Mouse (Mus musculus) NIH3T3 (cell line): ENCODE results near the gene Npas3.

Source experiments
- DNase-seq: peaks from one replicate; pipeline ENCODE4 v3.0.0-alpha.2; 2012; ENCODE audit warnings: low read depth

Npas3 gene

DNA sequence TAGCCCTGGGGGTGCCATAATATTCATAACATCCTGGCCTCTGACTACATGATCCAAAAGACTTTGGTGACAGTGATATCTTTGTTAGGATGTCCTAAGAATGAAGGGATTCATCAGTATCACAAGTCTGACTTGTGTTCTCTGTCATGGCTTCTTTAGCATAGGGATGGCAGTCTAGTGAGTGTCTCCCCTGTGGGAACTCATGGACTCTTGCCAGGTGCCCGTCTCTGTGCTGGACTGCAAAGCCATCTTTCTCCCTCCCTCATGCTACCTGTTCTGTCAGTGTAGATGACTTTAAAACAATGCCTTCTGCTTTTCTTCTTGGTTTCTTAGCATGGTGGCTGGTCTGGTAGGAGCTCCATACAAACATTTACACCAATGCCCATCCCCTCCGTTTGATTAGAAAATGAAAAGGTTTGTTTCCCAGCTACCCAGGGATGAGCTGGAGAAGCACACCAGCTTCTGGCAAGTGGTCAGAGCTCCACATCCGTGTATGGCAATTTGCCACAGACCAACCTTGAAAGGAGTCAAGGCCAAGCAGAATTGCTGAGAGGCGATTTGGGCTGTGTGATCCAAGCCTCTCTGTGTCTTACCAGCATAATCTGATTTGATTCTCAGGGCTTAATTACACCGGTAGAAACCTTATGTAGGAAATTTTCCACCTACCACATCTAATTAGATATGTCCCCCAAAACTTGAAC lies 616.1 kb downstream of the Npas3 start:
- peak; percentile 25 for DNase-seq

DNA sequence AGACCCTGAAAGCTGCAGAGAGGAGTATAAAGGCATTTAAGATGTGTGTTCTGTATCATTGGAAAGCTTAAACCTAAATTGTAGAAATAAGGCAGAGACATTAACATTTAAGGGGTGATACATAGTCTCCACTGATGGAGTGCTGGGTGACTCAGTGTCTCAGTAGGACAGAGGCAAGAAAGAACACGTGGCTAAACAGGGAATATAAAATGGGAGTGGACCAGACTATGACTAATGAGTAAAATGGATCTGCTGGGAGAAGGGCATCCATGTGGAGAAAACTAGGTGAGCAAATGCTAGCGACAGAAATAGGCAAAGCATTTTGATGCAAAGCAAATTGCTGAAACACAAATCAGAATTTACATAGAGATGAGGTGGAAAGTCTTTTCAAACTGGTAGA lies 617.2 kb downstream of the Npas3 start:
- DNase-seq, result peak; percentile 36

DNA sequence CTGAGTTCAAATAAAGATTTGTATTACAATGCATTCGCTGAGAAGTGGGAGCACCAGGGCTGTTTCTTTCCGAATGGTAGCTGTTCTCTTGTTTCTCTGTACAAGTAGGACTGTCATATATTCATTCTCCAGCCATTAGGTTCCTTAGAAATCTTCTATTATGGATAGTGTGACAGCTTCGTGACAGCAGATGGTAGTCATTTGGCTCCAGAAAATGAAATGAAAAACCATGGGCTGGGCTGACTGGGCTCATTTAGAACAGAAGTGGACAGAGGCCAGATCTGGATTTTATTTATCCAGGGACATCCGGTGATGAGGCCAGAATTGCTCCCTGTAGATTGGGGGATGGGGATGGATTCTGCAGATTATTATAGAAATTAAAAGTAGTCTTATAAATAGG lies 621.5 kb downstream of the Npas3 start:
- DNase-seq, result no peak

DNA sequence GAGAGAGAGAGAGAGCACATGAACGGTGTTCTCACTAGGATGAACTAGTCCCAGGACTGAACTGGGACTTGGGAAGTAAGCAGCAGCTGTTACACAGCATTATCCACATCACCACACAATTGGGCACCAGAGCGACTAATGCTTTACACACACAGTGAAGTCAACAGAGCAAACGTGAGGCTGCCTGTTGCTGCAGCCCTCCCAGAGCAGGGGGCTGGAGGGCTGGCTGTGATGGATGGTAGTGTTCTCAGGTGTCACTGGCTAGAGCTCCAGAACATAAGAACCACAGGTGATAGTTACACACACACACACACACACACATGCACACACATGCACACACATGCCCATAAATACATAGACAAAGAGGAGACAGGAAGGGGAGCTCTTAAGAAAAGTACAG lies 626.7 kb downstream of the Npas3 start:
- DNase-seq, result no peak

DNA sequence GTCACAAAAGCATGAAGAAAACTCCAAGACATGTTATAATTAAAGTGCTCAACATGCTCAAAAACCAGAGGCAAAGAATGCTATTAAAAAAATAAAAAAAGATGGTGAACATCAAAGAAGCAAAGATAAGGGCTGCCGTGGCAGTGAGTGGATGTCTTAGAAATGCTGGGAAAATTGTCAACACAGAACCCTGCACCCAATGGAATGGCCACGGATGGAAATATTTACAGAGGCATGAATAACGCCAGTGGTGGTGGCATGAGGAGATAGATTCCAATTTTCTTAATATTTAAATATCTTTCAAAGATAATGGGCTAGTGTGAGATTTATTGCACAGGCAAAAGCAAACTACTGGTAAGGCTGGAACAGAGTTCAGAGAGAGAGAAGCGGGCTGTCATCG lies 628.2 kb downstream of the Npas3 start:
- no peak for DNase-seq

DNA sequence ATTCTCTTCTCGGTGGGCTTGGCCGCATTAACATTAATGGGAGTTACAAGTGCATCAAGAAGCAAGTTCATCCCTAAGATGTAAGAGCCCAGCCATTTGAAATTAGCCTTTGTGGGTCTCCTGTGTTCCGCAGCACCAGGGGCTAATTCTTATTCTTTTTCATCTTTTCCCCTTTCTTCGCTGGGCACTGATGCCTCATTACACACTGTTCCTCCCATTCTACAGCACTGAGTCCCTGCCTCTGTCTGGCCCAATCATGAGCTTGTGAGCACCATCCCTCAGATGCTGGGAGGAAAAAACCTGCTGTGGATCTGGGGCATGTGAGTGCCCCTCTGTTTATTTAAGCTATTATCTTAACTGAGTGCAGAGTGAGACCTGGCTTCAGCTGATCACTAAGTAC lies 633.2 kb downstream of the Npas3 start:
- DNase-seq, result no peak

DNA sequence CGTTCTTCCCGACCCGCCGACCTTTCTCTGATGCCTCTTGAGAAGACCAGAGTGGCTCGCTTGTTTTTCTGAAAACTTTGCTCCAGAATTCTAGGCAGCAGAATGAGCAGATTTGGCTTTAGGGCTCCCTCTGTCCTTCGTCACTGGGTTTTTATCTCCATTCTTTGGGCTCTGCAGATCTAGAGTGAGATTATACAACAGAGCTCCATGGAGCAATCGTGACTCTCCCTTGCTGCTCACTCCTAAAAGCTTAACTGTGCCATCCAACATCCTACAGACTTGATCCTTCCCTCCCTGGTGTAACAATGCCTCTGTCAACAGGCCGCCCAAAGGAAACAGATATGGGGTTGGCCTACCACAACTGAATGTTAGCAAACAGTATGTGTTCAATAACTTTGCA lies 634.4 kb downstream of the Npas3 start:
- no peak for DNase-seq

DNA sequence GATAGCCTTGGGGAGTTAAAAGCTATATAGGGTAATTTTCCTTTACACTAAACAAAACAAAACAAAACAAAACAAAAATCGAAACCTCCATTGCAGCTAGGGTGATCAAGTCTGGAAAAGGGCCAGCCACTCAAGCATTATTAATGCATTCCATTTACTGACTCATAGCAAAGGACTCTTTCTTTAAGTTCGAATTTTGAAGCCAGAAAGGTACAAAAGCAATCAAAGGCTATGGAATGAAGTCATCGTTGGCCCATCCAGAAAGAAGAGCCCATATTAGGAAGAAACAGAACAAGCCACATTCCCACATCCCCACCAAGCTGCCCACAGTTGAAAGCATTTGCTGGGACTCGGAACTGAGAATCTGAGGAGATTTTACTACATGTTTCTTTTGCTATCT lies 640.1 kb downstream of the Npas3 start:
- DNase-seq, result peak; percentile 74

DNA sequence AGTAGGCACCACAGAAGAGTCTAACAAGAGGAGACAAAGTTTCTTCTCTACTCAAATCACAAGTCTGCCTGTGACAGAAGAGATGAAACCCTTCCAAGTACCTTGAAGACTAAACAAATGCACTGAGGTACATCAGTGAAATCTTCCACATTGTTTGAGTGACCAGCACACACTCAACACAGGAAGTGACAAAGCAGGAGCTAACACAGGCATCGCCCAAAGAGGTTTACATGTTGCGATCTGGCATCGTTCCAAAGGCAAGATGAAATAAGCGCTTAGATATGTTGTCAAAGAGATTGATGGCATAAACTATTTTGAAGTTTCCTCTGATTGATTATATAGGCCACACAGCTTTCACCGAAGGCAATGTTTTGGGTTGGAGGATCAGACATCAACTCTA lies 647.4 kb downstream of the Npas3 start:
- DNase-seq, result peak; percentile 6

DNA sequence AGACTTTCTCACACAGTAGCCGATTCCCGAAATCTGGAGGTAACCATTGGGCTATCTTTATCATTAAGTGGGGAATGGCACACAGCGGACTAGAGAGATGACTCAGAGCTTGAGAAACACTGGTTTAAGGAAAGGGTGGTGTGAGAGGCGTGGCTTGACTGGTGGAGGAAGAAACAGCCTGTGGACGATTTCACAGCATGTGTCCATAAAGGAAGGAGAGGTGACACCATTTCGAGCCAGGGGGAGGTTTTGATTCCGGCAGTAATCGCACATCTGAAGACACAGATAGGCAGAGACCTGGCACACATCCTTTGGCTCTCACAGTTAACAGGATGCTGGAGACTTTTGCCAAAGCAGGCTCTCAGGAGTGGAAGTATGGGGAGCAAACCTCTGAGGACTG lies 660.3 kb downstream of the Npas3 start:
- DNase-seq, result peak; percentile 43

DNA sequence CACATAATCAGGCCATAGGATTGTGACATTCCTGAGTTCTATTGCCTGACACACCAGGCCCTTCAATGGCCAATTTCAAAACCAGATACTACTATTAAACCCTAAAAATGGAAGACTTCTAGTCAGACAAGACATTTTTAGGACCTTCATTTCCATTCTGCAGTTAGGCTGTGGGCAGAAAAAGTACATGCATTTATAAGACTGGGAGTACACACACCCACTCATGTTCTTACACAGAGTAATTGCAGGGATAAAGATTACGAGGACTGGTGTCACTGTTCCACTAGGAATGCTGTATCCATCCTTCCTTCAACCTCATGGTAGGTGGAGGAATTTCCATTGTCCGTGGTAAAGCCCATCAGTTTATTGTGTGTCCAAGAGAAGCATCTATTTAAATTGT lies 661.7 kb downstream of the Npas3 start:
- DNase-seq, result no peak

DNA sequence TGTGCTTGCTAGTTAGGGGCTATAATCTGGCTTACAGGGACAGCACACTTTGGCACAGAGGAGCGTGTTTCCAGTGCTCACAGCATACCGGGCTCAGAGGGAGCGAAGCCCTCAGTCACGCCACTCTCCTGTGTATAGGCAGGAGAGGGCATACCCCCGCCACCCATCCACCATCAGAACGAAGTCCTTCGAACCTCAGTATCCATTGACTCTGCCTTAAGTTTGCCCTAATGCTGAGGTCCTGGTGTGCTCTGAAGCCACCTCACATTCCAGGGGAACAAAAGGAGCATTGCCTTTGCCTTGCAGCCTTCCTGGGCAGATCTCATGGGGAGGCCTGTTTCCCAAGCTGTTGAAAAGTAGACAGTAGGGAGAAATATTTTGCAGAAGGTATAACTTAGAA lies 673.7 kb downstream of the Npas3 start:
- DNase-seq, result no peak

DNA sequence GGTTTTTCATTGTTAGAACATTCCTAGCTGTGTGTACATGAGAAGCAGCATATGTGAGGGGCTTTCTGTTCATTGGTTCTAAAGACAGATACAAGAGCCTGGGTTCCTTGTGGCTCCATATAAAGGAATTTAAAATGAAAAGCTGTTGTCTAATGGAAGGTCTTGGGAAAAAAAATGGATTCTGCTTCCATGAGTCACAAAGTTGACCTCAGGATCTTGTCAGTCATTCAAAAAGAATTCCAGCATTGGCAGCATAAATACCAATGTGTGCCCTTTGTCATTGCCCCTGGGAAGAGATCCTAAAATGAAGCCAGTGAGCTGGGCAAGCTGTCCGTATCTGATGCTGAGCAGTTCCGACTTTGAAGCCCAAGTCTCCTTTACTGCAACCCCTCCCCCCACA lies 700.3 kb downstream of the Npas3 start:
- peak; percentile 66 for DNase-seq

DNA sequence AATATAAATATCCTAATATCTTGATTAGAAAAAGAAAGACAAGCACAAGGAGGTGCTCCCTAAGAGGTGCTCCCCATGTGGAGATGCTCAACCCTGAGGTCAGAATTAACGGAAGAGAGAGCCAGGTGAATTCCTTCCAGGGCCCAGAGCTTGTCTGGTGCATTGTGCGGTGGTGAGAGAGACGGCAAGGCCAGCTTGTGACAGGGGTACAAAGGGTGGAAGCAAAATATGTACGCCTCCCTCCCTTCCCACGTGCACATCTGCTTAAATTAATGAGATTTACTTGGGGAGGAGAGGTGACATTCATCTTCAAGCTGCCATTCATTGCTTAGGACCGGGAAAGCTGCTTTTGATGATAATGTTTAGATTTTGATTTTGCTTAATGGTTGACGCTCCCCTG lies 713.5 kb downstream of the Npas3 start:
- DNase-seq, result no peak

DNA sequence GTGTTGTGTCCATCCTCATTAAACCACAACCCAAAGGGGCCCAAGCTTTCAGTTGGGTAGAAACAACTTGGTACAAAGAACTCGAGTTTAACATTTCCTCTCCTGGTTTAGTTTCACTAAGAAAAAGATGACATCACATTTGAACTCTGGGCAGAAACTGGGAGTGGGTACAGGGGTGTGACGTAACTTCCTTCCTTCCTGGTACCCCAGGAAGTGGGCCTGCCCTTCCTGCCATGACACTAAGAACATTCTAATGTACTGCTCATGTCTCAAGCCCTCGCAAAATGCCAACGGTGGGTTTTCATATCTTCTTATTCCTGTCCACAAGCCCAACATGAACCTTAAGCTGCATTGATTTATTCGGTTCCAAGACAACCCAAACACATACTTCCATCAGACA lies 715.1 kb downstream of the Npas3 start:
- no peak for DNase-seq

DNA sequence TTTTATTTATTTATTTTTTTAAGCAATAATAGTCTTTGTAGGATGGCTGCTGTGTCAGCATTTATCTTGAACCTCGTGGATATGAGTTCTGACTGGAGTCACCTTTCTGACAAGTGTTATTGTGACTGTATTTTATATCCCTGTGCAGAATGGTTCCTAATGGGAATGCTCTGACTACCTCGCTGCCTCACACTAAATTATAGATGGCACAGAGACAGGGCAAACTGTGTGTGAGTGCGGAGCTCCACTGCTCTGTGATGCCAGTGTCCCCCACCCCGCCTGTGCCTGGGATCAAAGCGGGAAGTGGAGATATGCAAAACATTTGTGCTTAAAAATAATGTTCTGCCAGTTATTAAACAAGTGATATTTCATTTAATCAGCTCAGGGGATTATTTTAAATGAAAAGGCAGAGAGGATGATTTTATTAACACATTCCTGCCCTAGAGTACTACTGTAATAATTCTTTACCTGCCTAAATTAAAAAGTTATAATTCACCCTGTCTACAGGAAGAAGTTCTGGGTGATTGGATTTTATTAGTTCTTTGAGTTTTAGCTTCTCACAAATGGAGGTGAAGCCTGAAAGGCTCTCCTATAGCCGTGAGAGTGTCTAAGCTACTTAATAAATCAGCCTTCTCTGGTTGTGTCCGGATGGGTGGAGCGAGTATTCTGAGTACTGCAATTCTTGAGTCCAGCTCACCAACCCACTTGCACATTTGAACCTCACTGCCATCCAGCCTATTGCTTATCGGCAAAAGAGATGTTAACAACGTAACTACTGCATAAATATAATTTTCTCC lies 721.1 kb downstream of the Npas3 start:
- DNase-seq, result no peak

DNA sequence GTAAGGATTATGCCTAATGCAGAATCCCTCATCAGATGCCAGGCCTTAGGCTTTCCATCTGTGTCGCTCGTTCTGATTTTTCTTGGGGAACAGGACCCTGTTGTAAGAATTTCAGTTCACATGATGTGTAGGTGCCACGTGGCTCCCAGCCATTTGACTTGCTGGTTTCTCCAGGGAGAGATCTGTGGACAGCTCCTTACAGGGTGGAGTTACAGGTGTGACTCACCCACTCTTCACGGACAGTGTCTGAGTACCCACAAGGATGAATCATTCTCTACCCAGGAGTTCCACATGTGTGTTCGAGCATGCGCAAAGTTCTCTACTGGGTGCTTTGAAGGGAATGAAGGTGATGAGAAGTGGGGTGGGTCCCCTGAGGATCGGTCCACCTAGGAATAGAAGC lies 722.2 kb downstream of the Npas3 start:
- peak; percentile 60 for DNase-seq

DNA sequence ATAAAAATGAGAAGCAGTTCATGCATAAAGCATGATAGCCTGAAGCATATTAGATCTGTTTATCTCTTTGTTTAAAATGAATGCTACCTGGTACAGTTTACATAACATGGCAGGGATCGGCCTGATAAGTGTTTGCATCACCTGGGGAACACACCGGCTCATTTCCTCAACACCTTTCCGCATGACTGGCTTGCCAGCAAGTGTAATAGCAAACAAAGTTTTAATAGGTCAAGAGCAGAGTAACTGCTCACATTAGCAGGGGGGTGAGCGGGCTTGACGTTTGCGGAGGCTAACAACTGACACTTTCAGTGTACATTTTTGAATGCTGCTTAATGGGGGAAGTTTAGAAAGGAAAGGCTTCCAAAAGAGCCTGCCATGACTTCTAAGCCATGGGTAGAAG lies 724.9 kb downstream of the Npas3 start:
- no peak for DNase-seq

DNA sequence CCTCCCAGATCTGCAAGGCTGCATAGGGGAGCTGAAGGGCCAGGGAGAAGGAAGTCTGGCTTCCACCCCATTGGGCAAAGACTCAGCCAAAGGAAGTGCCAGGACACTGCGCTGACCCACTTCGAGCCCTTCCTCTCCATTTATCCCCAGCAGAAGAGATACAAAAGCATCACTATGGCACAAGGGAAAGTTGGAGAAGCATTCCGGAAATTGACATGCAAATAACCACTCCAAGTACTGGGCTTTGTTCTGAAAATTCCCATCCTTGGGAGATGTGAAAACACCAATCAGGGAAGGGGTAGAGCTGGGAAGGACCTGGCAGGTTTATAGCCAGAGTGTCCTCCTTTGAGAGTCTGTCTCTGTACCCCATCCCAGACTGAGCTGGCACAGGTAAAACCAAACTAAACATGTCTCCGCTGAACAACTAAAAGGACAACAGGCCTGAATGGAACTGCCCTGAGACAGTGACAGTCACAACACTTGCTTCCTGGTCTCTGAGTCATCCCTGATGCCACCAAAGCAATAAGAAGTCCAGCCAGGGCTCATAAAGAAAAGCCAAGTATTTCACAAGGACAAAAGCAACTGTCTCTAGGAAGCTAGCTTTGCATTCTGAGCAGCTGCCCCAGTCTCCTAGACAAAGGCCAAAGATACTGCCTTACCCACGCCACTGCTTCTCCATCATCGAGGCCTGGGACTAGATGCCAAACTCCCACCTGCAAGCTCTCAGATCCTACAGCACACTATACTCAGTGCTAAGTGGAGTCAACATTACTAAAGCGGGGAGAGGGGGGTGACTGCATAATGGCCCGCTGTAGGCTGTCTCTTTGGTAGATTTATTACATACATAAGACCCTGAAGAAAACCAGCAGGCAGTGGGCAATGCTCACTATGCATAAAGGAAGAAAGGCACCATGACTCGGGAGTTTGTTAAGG lies 733.4 kb downstream of the Npas3 start:
- DNase-seq, result no peak

DNA sequence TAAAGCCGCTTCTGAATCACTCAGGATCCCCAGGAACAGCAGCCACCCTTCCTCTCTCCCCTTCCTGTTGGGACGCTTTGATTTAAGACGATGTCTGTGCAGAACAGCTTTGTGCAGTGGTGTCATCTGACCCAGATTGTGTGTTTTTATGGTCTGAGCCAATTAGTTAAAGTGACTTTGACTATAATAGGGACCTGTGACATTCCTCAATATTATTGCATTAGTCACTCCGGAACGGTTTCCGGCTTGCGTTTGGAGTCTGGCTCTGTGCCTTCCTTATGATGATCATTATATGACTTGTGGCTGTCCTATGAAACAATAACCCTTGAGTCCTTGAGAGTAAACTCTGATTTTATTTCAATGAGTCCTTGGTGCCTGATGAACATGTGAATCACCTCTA lies 735.5 kb downstream of the Npas3 start:
- no peak for DNase-seq

DNA sequence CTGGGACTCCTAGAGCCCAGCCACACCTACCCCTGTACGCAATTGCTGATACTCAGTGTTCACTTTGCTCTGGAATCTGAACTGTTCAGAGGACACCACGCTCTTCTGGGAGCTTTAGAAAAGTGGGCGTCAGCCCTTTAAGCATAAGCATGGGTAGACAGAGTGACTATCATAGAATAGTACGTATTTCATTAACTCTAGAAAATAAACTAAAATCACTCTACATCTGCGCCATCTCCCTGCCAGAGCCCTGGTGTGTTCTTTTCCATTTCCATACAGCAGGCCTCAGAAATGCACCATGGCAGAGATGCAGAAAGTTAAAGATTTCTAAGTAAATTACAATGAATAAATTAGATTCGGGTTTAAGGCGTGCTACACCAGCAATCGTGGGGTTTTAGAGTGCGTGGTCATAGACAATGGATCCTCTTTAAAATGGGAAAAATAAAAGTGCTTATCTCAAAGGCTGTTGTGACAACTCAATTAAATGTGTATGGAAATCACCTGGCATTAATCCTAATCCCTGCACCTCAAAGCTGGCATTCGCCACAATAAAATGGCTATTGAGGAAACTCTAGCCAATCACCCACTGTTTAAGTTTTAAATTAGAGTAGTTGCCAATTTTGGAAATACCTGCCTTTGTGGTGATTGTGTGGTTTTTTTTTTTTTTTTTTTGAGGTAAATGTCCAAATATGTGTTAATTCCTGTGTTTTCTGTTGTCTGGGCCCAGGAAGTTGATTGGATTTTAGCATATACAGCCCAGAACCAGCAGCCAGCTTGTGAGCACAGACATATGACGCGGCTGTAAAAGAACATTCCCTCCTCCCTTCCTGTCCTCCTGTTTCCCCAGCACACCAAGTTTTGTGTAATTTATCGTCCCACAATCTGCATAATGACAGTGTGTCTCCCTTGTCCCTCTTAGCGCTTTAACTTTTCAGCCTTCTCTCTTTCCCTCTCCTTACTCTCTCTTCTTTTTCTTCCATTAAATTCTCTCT lies 737.7 kb downstream of the Npas3 start:
- DNase-seq, result no peak
